Mouse (Mus musculus) neural tube, embryonic 14.5 days (tissue): ENCODE results near the gene Trim45. TPM values are rescaled to one million over a fixed set of nuclear protein-coding genes. Genes with fewer than 3 reads are reported as not detected.
A peak's percentile ranks its signal among the peaks of the same experiment; 100 is the strongest.

Experiments
- ATAC-seq: fragments of 200-750 bp; cut with Nextera tagmentation; 2 replicates; pipeline ENCODE4 v1.8.0; 2017; ENCODE audit warnings: low read depth, mild to moderate bottlenecking, moderate TSS enrichment, moderate library complexity
- H3K27ac ChIP-seq: fragments of 300-500 bp; sonication (generic); 2 replicates; pipeline ENCODE4 v1.5.1; 2014; ENCODE audit warnings: low read depth, mild to moderate bottlenecking, control low read depth, low read length, moderate library complexity, mixed read lengths
- H3K27me3 ChIP-seq: fragments of 300-500 bp; sonication (generic); 2 replicates; pipeline ENCODE4 v1.6.1; 2014; ENCODE audit warnings: low read length; ENCODE audit not compliant: control insufficient read depth, insufficient read depth
- H3K36me3 ChIP-seq: fragments of 300-500 bp; sonication (generic); 2 replicates; pipeline ENCODE4 v1.6.1; 2014; ENCODE audit warnings: low read length, mixed read lengths; ENCODE audit not compliant: control insufficient read depth, insufficient read depth
- H3K4me1 ChIP-seq: fragments of 300-500 bp; sonication (generic); 2 replicates; pipeline ENCODE4 v1.6.1; 2014; ENCODE audit warnings: low read length; ENCODE audit not compliant: control insufficient read depth, insufficient read depth
- H3K4me2 ChIP-seq: fragments of 300-500 bp; sonication (generic); 2 replicates; pipeline ENCODE4 v1.6.1; 2014; ENCODE audit warnings: mild to moderate bottlenecking, low read depth, low read length, control low read depth
- H3K4me3 ChIP-seq: fragments of 300-500 bp; sonication (generic); 2 replicates; pipeline ENCODE4 v1.5.1; 2014; ENCODE audit warnings: low read depth, low read length, control low read depth, mixed read lengths
- H3K9ac ChIP-seq: fragments of 300-500 bp; sonication (generic); replicated peaks from 2 replicates; pipeline ENCODE4 v1.6.1; 2014; ENCODE audit warnings: low read depth, mild to moderate bottlenecking, control low read depth, low read length, mixed read lengths
- H3K9me3 ChIP-seq: fragments of 300-500 bp; sonication (generic); 2 replicates; pipeline ENCODE4 v1.6.1; 2016; ENCODE audit warnings: low read length; ENCODE audit not compliant: control insufficient read depth
- WGBS: fragments of 180-500 bp; shearing (Covaris S2); extraction: QIAGEN DNeasy Blood & Tissue Kit; methylation state at CpG from one replicate; pipeline ENCODE4 v1.1.7; 2014; 5-methylcytosine and 5-hydroxymethylcytosine counted together
- polyA plus RNA-seq: library from polyadenylated mRNA; unstranded; fragments of >200 nt; fragmentation: Nextera tagmentation; extraction: Ambion mirVana; gene quantifications from 2 replicates; pipeline ENCODE4 v1.2.1, GENCODE M21; 2014

The Trim45 gene
- polyA plus RNA-seq, 1 experiment from 2014 or later: 4.9 TPM

GRCm38 (mm10) chr3:100906128-100906527, 15.9 kb upstream of the Trim45 start:
- no peaks in the 10 kb centered on the region for H3K9me3 ChIP-seq
- H3K27ac ChIP-seq: no peak overlapping the region
- H3K36me3 ChIP-seq: no peaks in the 10 kb centered on the region
- H3K27me3 ChIP-seq: no peaks in the 10 kb centered on the region
- H3K9ac ChIP-seq: no peak overlapping the region
- no peak for ATAC-seq
- H3K4me3 ChIP-seq: no peak overlapping the region
- no peaks in the 10 kb centered on the region for H3K4me1 ChIP-seq
- 79% methylated on average over 6 of the region's 6 CpGs for WGBS
- no peak overlapping the region for H3K4me2 ChIP-seq

- Histone ChIP-seq H3K4me3 (no peak overlapping the region), H3K27ac (no peak overlapping the region), H3K9ac (no peak overlapping the region), H3K27me3 (no peaks in the 10 kb centered on the region), H3K4me2 (no peak overlapping the region), H3K9me3 (no peaks in the 10 kb centered on the region), H3K4me1 (no peaks in the 10 kb centered on the region), H3K36me3 (no peaks in the 10 kb centered on the region)
- WGBS: 32% methylated on average over 3 of the region's 3 CpGs
- ATAC-seq: no peak
These were observed 15.1 kb upstream of the Trim45 start for GRCm38 (mm10) chr3:100906916-100907315.

- H3K4me2 ChIP-seq: no peak overlapping the region
- H3K4me1 ChIP-seq: no peaks in the 10 kb centered on the region
- no peak; the same call in 1 of the 2 replicates for ATAC-seq
- no peak overlapping the region for H3K9ac ChIP-seq
- WGBS: 47% methylated on average over 6 of the region's 6 CpGs
- H3K4me3 ChIP-seq: no peak overlapping the region
- H3K9me3 ChIP-seq: no peaks in the 10 kb centered on the region
- no peak overlapping the region for H3K27ac ChIP-seq
- H3K36me3 ChIP-seq: no peaks in the 10 kb centered on the region
- no peaks in the 10 kb centered on the region for H3K27me3 ChIP-seq
These were observed 13.4 kb upstream of the Trim45 start for GRCm38 (mm10) chr3:100908594-100908993.

GRCm38 (mm10) chr3:100910621-100911020, 11.4 kb upstream of the Trim45 start:
- 55% methylated on average over 5 of the region's 5 CpGs for WGBS
- no peaks in the 10 kb centered on the region for H3K9me3 ChIP-seq
- no peak overlapping the region for H3K9ac ChIP-seq
- H3K4me1 ChIP-seq: no peaks in the 10 kb centered on the region
- no peak overlapping the region for H3K27ac ChIP-seq
- no peak overlapping the region for H3K4me3 ChIP-seq
- H3K36me3 ChIP-seq: no peaks in the 10 kb centered on the region
- no peaks in the 10 kb centered on the region for H3K27me3 ChIP-seq
- no peak for ATAC-seq
- H3K4me2 ChIP-seq: no peak overlapping the region

GRCm38 (mm10) chr3:100911026-100911425, 11.0 kb upstream of the Trim45 start:
- ATAC-seq: no peak
- Histone ChIP-seq H3K4me2 (no peak overlapping the region), H3K36me3 (no peaks in the 10 kb centered on the region), H3K4me3 (no peak overlapping the region), H3K4me1 (no peaks in the 10 kb centered on the region), H3K9ac (no peak overlapping the region), H3K27me3 (no peaks in the 10 kb centered on the region), H3K9me3 (no peaks in the 10 kb centered on the region), H3K27ac (no peak overlapping the region)
- 79% methylated on average over 9 of the region's 9 CpGs for WGBS

GRCm38 (mm10) chr3:100911498-100912213, 10.3 kb upstream of the Trim45 start:
- Histone ChIP-seq H3K4me1 (no peaks in the 10 kb centered on the region), H3K4me3 (no peak overlapping the region), H3K9me3 (no peaks in the 10 kb centered on the region), H3K4me2 (no peak overlapping the region), H3K27me3 (no peaks in the 10 kb centered on the region), H3K36me3 (no peaks in the 10 kb centered on the region), H3K27ac (no peak overlapping the region), H3K9ac (no peak overlapping the region)
- ATAC-seq: peak; percentile 19; the same call in 1 of the 2 replicates
- 74% methylated on average over 7 of the region's 7 CpGs for whole genome bisulfite sequencing

- Histone ChIP-seq H3K27me3 (no peaks in the 10 kb centered on the region), H3K36me3 (no peaks in the 10 kb centered on the region), H3K9ac (no peak overlapping the region), H3K9me3 (no peaks in the 10 kb centered on the region), H3K4me2 (no peak overlapping the region), H3K27ac (no peak overlapping the region), H3K4me3 (no peak overlapping the region), H3K4me1 (no peaks in the 10 kb centered on the region)
- no peak for ATAC-seq
- WGBS: 20% methylated on average over 7 of the region's 7 CpGs
These were observed 5.2 kb upstream of the Trim45 start for GRCm38 (mm10) chr3:100916844-100917243.

- ATAC-seq: no peak
- no peak overlapping the region for H3K27ac ChIP-seq
- H3K4me1 ChIP-seq: peaks cover 10% of the 10 kb centered on the region
- H3K4me3 ChIP-seq: no peak overlapping the region
- no peak overlapping the region for H3K9ac ChIP-seq
- no peaks in the 10 kb centered on the region for H3K36me3 ChIP-seq
- H3K27me3 ChIP-seq: no peaks in the 10 kb centered on the region
- no peak overlapping the region for H3K4me2 ChIP-seq
- WGBS: 88% methylated on average over 9 of the region's 9 CpGs
- no peaks in the 10 kb centered on the region for H3K9me3 ChIP-seq
These were observed 1.3 kb upstream of the Trim45 start for GRCm38 (mm10) chr3:100920611-100921140.

- no peaks in the 10 kb centered on the region for H3K9me3 ChIP-seq
These were observed 739 bp downstream of the Trim45 start for GRCm38 (mm10) chr3:100922506-100923375.

More at GRCm38 (mm10) chr3:100922506-100923375, 739 bp downstream of the Trim45 start:
- Histone ChIP-seq H3K4me2 (peak overlapping the region; percentile 75), H3K36me3 (0 out of 2 replicates have a peak, but pooled peaks cover 1% of the 10 kb centered on the region), H3K4me1 (peaks cover 10% of the 10 kb centered on the region), H3K9ac (peak overlapping the region; percentile 76), H3K27me3 (no peaks in the 10 kb centered on the region), H3K4me3 (peak overlapping the region; percentile 56), H3K27ac (peak overlapping the region; percentile 84)
- ATAC-seq: peak; percentile 58
- WGBS: 35% methylated on average over 28 of the region's 28 CpGs
